Mouse (Mus musculus): ENCODE results near the gene Olfr186. TPM values are rescaled to one million over a fixed set of nuclear protein-coding genes. Genes with fewer than 3 reads are reported as not detected.

Gene Olfr186
- polyA plus RNA-seq (2012; rRNA removed): not detected in 2 replicates

GRCm38 (mm10) chr16:59030191-59030590, at the start of gene Olfr186:
Gene Olfr186 (minus strand): TSS chr16:59030291.

GRCm38 (mm10) chr16:59077905-59078304, 47.8 kb upstream of the Olfr186 start, which contains the start of gene Olfr190:
Gene Olfr190 (minus strand): TSS chr16:59078005.

GRCm38 (mm10) chr16:59039710-59040109, 9.6 kb upstream of the Olfr186 start, which contains the start of gene Olfr187:
Gene Olfr187 (minus strand): TSS chr16:59039767.

GRCm38 (mm10) chr16:58995057-58995456, 35.0 kb downstream of the Olfr186 start, which contains the start of gene Olfr183:
Gene Olfr183 (plus strand): TSS chr16:58995357.

Other genes with a start within 250 kb of the Olfr186 start
- not detected in 2 replicates for gene Olfr173, start 230.0 kb downstream of the Olfr186 start, polyA plus RNA-seq (2012; rRNA removed)
- gene Olfr175-ps1, start 203.5 kb downstream of the Olfr186 start, polyA plus RNA-seq (2012; rRNA removed): not detected in 2 replicates
- gene Olfr177, start 155.5 kb downstream of the Olfr186 start, polyA plus RNA-seq (2012; rRNA removed): not detected in 2 replicates
- not detected in 2 replicates for gene Olfr178, start 138.2 kb downstream of the Olfr186 start, polyA plus RNA-seq (2012; rRNA removed)
- gene Olfr181, start 101.5 kb downstream of the Olfr186 start, polyA plus RNA-seq (2012; rRNA removed): not detected in 2 replicates
- not detected in 2 replicates for gene Olfr180, start 100.9 kb downstream of the Olfr186 start, polyA plus RNA-seq (2012; rRNA removed)
- gene Olfr183, start 34.9 kb downstream of the Olfr186 start, polyA plus RNA-seq (2012; rRNA removed): not detected in 2 replicates
- gene Olfr187, start 9.5 kb upstream of the Olfr186 start, polyA plus RNA-seq (2012; rRNA removed): not detected in 2 replicates
- not detected in 2 replicates for gene Olfr190, start 47.7 kb upstream of the Olfr186 start, polyA plus RNA-seq (2012; rRNA removed)
- not detected in 2 replicates for gene Olfr191, start 59.5 kb upstream of the Olfr186 start, polyA plus RNA-seq (2012; rRNA removed)
- gene Olfr193, start 81.6 kb upstream of the Olfr186 start, polyA plus RNA-seq (2012; rRNA removed): not detected in 2 replicates
- not detected in 2 replicates for gene Olfr194, start 90.8 kb upstream of the Olfr186 start, polyA plus RNA-seq (2012; rRNA removed)
- not detected in 2 replicates for gene Olfr195, start 116.8 kb upstream of the Olfr186 start, polyA plus RNA-seq (2012; rRNA removed)
- gene Olfr196, start 140.2 kb upstream of the Olfr186 start, polyA plus RNA-seq (2012; rRNA removed): not detected in 2 replicates
- gene Olfr198, start 173.2 kb upstream of the Olfr186 start, polyA plus RNA-seq (2012; rRNA removed): not detected in 2 replicates
- gene Olfr199, start 189.5 kb upstream of the Olfr186 start, polyA plus RNA-seq (2012; rRNA removed): not detected in 2 replicates
- gene Olfr201, start 242.3 kb upstream of the Olfr186 start, polyA plus RNA-seq (2012; rRNA removed): 0.01 TPM in 2 replicates